Mouse (Mus musculus) MEL (cell line): ENCODE measurements around the gene Cbl. TPM values are rescaled to one million over a fixed set of nuclear protein-coding genes. Genes with fewer than 3 reads are reported as not detected.

Experiments
- DNase-seq: peaks from one replicate; pipeline ENCODE4 v3.0.0; 2011; ENCODE audit warnings: low read depth, low spot score
- H3K27ac ChIP-seq: 2 replicates; pipeline ENCODE4 v1.5.1; 2012; ENCODE audit warnings: low read depth, mild to moderate bottlenecking, control low read depth, low read length, moderate library complexity; ENCODE audit not compliant: control insufficient read depth
- H3K27me3 ChIP-seq, 2 experiments: fragments of 150-350 bp in 1 of 2; sonication (generic) in 1 of 2; 2 replicates each; pipeline ENCODE4 v1.6.1; 2012; ENCODE audit warnings: low read length in 2 of 2, mild to moderate bottlenecking in 2 of 2, improper control_type of control experiment in 1 of 2, moderate library complexity in 1 of 2; ENCODE audit not compliant: insufficient read depth in 2 of 2, control insufficient read depth in 1 of 2
- H3K36me3 ChIP-seq, 2 experiments: 2 replicates each; pipeline ENCODE4 v1.6.1; 2012 to 2014; ENCODE audit warnings: low read length in 2 of 2, improper control_type of control experiment in 1 of 2, inconsistent platforms in 1 of 2, mild to moderate bottlenecking in 1 of 2; ENCODE audit not compliant: insufficient read depth in 2 of 2, control insufficient read depth in 1 of 2
- H3K4me1 ChIP-seq, 2 experiments: fragments of 150-350 bp in 1 of 2; sonication (generic) in 1 of 2; 2 replicates each; pipeline ENCODE4 v1.6.1; 2012; ENCODE audit warnings: low read length in 2 of 2, improper control_type of control experiment in 1 of 2, mild to moderate bottlenecking in 1 of 2; ENCODE audit not compliant: insufficient read depth in 2 of 2, control insufficient read depth in 1 of 2
- H3K4me3 ChIP-seq, 2 experiments: fragments of 150-350 bp in 1 of 2; sonication (generic) in 1 of 2; 2 replicates each; pipeline ENCODE4 v1.5.1; 2012; ENCODE audit warnings: low read depth in 2 of 2, low read length in 2 of 2, mild to moderate bottlenecking in 2 of 2, moderate library complexity in 2 of 2, control low read depth in 1 of 2, improper control_type of control experiment in 1 of 2; ENCODE audit not compliant: control insufficient read depth in 1 of 2, insufficient read depth in 1 of 2
- H3K79me2 ChIP-seq: 2 replicates; pipeline ENCODE4 v1.6.1; 2012; ENCODE audit warnings: mild to moderate bottlenecking, low read length, moderate library complexity; ENCODE audit not compliant: control insufficient read depth, poor library complexity, insufficient read depth
- H3K9ac ChIP-seq: 2 replicates; pipeline ENCODE4 v1.6.1; 2012; ENCODE audit warnings: low read depth, mild to moderate bottlenecking, control low read depth, low read length, moderate library complexity; ENCODE audit not compliant: control insufficient read depth, poor library complexity, severe bottlenecking
- H3K9me3 ChIP-seq: fragments of 150-350 bp; sonication (generic); replicated peaks from 2 replicates; pipeline ENCODE4 v1.6.1; 2012; ENCODE audit warnings: mild to moderate bottlenecking, low read length, improper control_type of control experiment, moderate library complexity; ENCODE audit not compliant: insufficient read depth
- CHD1 ChIP-seq: IDR thresholded peaks from 2 replicates; pipeline ENCODE4 v1.6.1; 2012; ENCODE audit warnings: low read depth, mild to moderate bottlenecking, inconsistent platforms, low read length, improper control_type of control experiment
- E2F4 ChIP-seq: IDR thresholded peaks from 2 replicates; pipeline ENCODE4 v1.6.1; 2011; ENCODE audit warnings: low read depth, low read length, improper control_type of control experiment, borderline replicate concordance
- ELF1 ChIP-seq: IDR thresholded peaks from 2 replicates; pipeline ENCODE4 v1.6.1; 2014; ENCODE audit warnings: low read depth, mild to moderate bottlenecking, inconsistent platforms, low read length, improper control_type of control experiment, moderate library complexity
- EP300 ChIP-seq, 2 experiments: IDR thresholded peaks; 2 replicates each; pipeline ENCODE4 v1.6.1; 2011; ENCODE audit warnings: improper control_type of control experiment in 2 of 2, low read length in 2 of 2, low read depth in 1 of 2, mild to moderate bottlenecking in 1 of 2
- ETS1 ChIP-seq: IDR thresholded peaks from 2 replicates; pipeline ENCODE4 v1.6.1; 2012; ENCODE audit warnings: low read depth, mild to moderate bottlenecking, inconsistent platforms, low read length, improper control_type of control experiment, moderate library complexity
- JUND ChIP-seq: IDR thresholded peaks from 2 replicates; pipeline ENCODE4 v1.6.1; 2011; ENCODE audit warnings: low read depth, mild to moderate bottlenecking, improper control_type of control experiment, low read length
- MAX ChIP-seq: IDR thresholded peaks from 2 replicates; pipeline ENCODE4 v1.6.1; 2011; ENCODE audit warnings: low read length, improper control_type of control experiment
- MAZ ChIP-seq: IDR thresholded peaks from 2 replicates; pipeline ENCODE4 v1.6.1; 2012; ENCODE audit warnings: low read depth, mild to moderate bottlenecking, inconsistent platforms, low read length, improper control_type of control experiment
- MXI1 ChIP-seq: IDR thresholded peaks from 2 replicates; pipeline ENCODE4 v1.6.1; 2011; ENCODE audit warnings: mild to moderate bottlenecking, low read depth, low read length, improper control_type of control experiment
- MYB ChIP-seq: IDR thresholded peaks from 2 replicates; pipeline ENCODE4 v1.6.1; 2011; ENCODE audit warnings: mild to moderate bottlenecking, low read depth, low read length, improper control_type of control experiment
- MYC ChIP-seq: IDR thresholded peaks from 2 replicates; pipeline ENCODE4 v1.6.1; 2011; ENCODE audit warnings: low read depth, mild to moderate bottlenecking, low read length, improper control_type of control experiment, moderate library complexity
- NELFE ChIP-seq: IDR thresholded peaks from 2 replicates; pipeline ENCODE4 v1.6.1; 2011; ENCODE audit warnings: low read depth, low read length, improper control_type of control experiment
- NRF1 ChIP-seq: IDR thresholded peaks from 2 replicates; pipeline ENCODE4 v1.6.1; 2014; ENCODE audit warnings: low read depth, mild to moderate bottlenecking, inconsistent platforms, low read length, improper control_type of control experiment, moderate library complexity; ENCODE audit not compliant: poor library complexity, insufficient read depth, severe bottlenecking
- POLR2A ChIP-seq, 2 experiments: IDR thresholded peaks; 2 replicates each; pipeline ENCODE4 v1.6.1; 2011 to 2012; ENCODE audit warnings: low read length in 2 of 2, mild to moderate bottlenecking in 2 of 2, control low read depth in 1 of 2, improper control_type of control experiment in 1 of 2, low read depth in 1 of 2, moderate library complexity in 1 of 2; ENCODE audit not compliant: control insufficient read depth in 1 of 2, insufficient read depth in 1 of 2, poor library complexity in 1 of 2
- POLR2AphosphoS2 ChIP-seq: IDR thresholded peaks from 2 replicates; pipeline ENCODE4 v1.6.1; 2011; ENCODE audit warnings: low read length, improper control_type of control experiment
- RAD21 ChIP-seq: IDR thresholded peaks from 2 replicates; pipeline ENCODE4 v1.6.1; 2011; ENCODE audit warnings: mild to moderate bottlenecking, low read depth, low read length, improper control_type of control experiment
- RCOR1 ChIP-seq: IDR thresholded peaks from 2 replicates; pipeline ENCODE4 v1.6.1; 2012; ENCODE audit warnings: low read depth, mild to moderate bottlenecking, inconsistent platforms, low read length, improper control_type of control experiment
- SIN3A ChIP-seq: IDR thresholded peaks from 2 replicates; pipeline ENCODE4 v1.6.1; 2012; ENCODE audit warnings: low read length, improper control_type of control experiment, inconsistent platforms
- SMC3 ChIP-seq: IDR thresholded peaks from 2 replicates; pipeline ENCODE4 v1.6.1; 2011; ENCODE audit warnings: low read depth, low read length, improper control_type of control experiment
- TAL1 ChIP-seq: IDR thresholded peaks from 2 replicates; pipeline ENCODE4 v1.6.1; 2012; ENCODE audit warnings: mild to moderate bottlenecking, inconsistent platforms, low read length, moderate library complexity, mixed read lengths
- TBP ChIP-seq: IDR thresholded peaks from 2 replicates; pipeline ENCODE4 v1.8.0; 2011; ENCODE audit warnings: low read depth, low read length, improper control_type of control experiment
- TCF12 ChIP-seq: IDR thresholded peaks from 2 replicates; pipeline ENCODE4 v1.6.1; 2014; ENCODE audit warnings: low read depth, mild to moderate bottlenecking, inconsistent platforms, low read length, improper control_type of control experiment, moderate library complexity
- UBTF ChIP-seq: IDR thresholded peaks from 2 replicates; pipeline ENCODE4 v1.6.1; 2012; ENCODE audit warnings: low read depth, mild to moderate bottlenecking, inconsistent platforms, low read length, improper control_type of control experiment, moderate library complexity, borderline replicate concordance; ENCODE audit not compliant: insufficient read depth
- USF1 ChIP-seq: IDR thresholded peaks from 2 replicates; pipeline ENCODE4 v1.6.1; 2014; ENCODE audit warnings: low read depth, mild to moderate bottlenecking, inconsistent platforms, low read length, improper control_type of control experiment, moderate library complexity
- USF2 ChIP-seq, 2 experiments: IDR thresholded peaks; 2 replicates each; pipeline ENCODE4 v1.6.1; 2011 to 2012; ENCODE audit warnings: improper control_type of control experiment in 2 of 2, low read length in 2 of 2, borderline replicate concordance in 1 of 2, inconsistent platforms in 1 of 2, low read depth in 1 of 2, mild to moderate bottlenecking in 1 of 2; ENCODE audit not compliant: insufficient read depth in 1 of 2
- ZC3H11A ChIP-seq: IDR thresholded peaks from 2 replicates; pipeline ENCODE4 v1.6.1; 2012; ENCODE audit warnings: low read depth, mild to moderate bottlenecking, inconsistent platforms, low read length, improper control_type of control experiment
- ZKSCAN1 ChIP-seq: IDR thresholded peaks from 2 replicates; pipeline ENCODE4 v1.6.1; 2012; ENCODE audit warnings: low read depth, mild to moderate bottlenecking, inconsistent platforms, low read length, improper control_type of control experiment, moderate library complexity
- ZMIZ1 ChIP-seq: IDR thresholded peaks from 2 replicates; pipeline ENCODE4 v1.6.1; 2012; ENCODE audit warnings: low read depth, mild to moderate bottlenecking, inconsistent platforms, low read length, improper control_type of control experiment, moderate library complexity
- ZNF384 ChIP-seq: IDR thresholded peaks from 2 replicates; pipeline ENCODE4 v1.6.1; 2012; ENCODE audit warnings: low read depth, mild to moderate bottlenecking, inconsistent platforms, low read length, improper control_type of control experiment
- polyA plus RNA-seq, 2 experiments: library from polyadenylated mRNA; stranded (reverse) in 1 of 2; unstranded in 1 of 2; fragments of >175 nt in 1 of 2; fragments of >200 nt in 1 of 2; gene quantifications; 2 replicates each; pipeline versions ENCODE4 v1.2.1 to v1.2.4; 2012; ENCODE audit warnings: low replicate concordance in 2 of 2, low read depth in 1 of 2; ENCODE audit not compliant: insufficient read length in 2 of 2, insufficient read depth in 1 of 2, missing spikeins in 1 of 2
- total RNA-seq: library from RNA; depleted of rRNA; stranded (reverse); fragments of 300-350 nt; gene quantifications from 2 replicates; pipeline ENCODE4 v1.2.3, GENCODE M21; 2012

The Cbl gene
- total and polyA plus RNA-seq, 3 experiments: 9.1 to 41.1 (median 36.8) TPM

GRCm38 (mm10) chr9:44234479-44235427 lies 904 bp upstream of the Cbl start:
- Histone ChIP-seq H3K79me2 (peaks cover 27% of the 10 kb centered on the region), H3K4me1 (peaks cover 0 to 6% of the 10 kb centered on the region in 2 experiments; a peak in 3 of 4 replicates), H3K4me3 (peak overlapping the region; percentile 60 to 73)

GRCm38 (mm10) chr9:44233021-44233801 lies 638 bp downstream of the Cbl start:
- Histone ChIP-seq H3K4me3 (peak overlapping the region; percentile 84 to 86), H3K9me3 (no peaks in the 10 kb centered on the region), H3K4me1 (peaks cover 0 to 6% of the 10 kb centered on the region in 2 experiments; a peak in 3 of 4 replicates), H3K27me3 (no peaks in the 10 kb centered on the region), H3K79me2 (peaks cover 38% of the 10 kb centered on the region), H3K9ac (peak overlapping the region; percentile 96), H3K36me3 (peaks cover 0 to 18% of the 10 kb centered on the region in 2 experiments; a peak in 3 of 4 replicates), H3K27ac (peak overlapping the region; percentile 92)
- DNase-seq: peak; percentile 95
- TF ChIP-seq TAL1 (peak; percentile 61), TBP (0 out of 2 replicates have a peak, but pooled peaks have one; percentile 30), JUND (0 out of 2 replicates have a peak, but pooled peaks have one; percentile 52), SMC3 (no peak; the same call in 1 of the 2 replicates), USF2 (IDR thresholded peaks at IDR 0.05; ENCODE audit: borderline replicate concordance in 1 of 2, insufficient read depth in 1 of 2, low read depth in 1 of 2, low read length in 2 of 2) (no peak), RCOR1 (peak; percentile 99), UBTF (no peak), EP300 (IDR thresholded peaks at IDR 0.05; ENCODE audit: low read depth in 1 of 2, low read length in 2 of 2) (peak; percentile 81 to 84), SIN3A (peak; percentile 92), RAD21 (no peak), E2F4 (0 out of 2 replicates have a peak, but pooled peaks have one; percentile 44), USF1 (0 out of 2 replicates have a peak, but pooled peaks have one; percentile 13), MYB (peak; percentile 84), ZC3H11A (peak; percentile 2; the same call in 1 of the 2 replicates), ZNF384 (peak; percentile 65), ELF1 (peak; percentile 52)

More at GRCm38 (mm10) chr9:44234479-44235427, 904 bp upstream of the Cbl start:
- TF ChIP-seq SIN3A (no peak; the same call in 1 of the 2 replicates), POLR2AphosphoS2 (peak; percentile 7; the same call in 1 of the 2 replicates), CHD1 (no peak; the same call in 1 of the 2 replicates), ZC3H11A (no peak), MAX (peak; percentile 56; the same call in 1 of the 2 replicates), USF1 (peak; percentile 30; the same call in 1 of the 2 replicates), ETS1 (0 out of 2 replicates have a peak, but pooled peaks have one; percentile 8), EP300 (IDR thresholded peaks at IDR 0.05; ENCODE audit: low read depth in 1 of 2, low read length in 2 of 2) (peak in 1 of 2 experiments; percentile 49; a peak in 1 of 4 replicates), TBP (peak; percentile 53), ELF1 (0 out of 2 replicates have a peak, but pooled peaks have one; percentile 11), MXI1 (peak; percentile 70), ZKSCAN1 (no peak), ZMIZ1 (0 out of 2 replicates have a peak, but pooled peaks have one; percentile 36), POLR2A (IDR thresholded peaks at IDR 0.05; ENCODE audit: control insufficient read depth in 1 of 2, insufficient read depth in 1 of 2, low read depth in 1 of 2, low read length in 2 of 2, poor library complexity in 1 of 2) (peak in 1 of 2 experiments; percentile 29; a peak in 1 of 4 replicates), SMC3 (0 out of 2 replicates have a peak, but pooled peaks have one; percentile 16), JUND (no peak), MAZ (peak; percentile 41; the same call in 1 of the 2 replicates), RCOR1 (peak; percentile 63), NELFE (0 out of 2 replicates have a peak, but pooled peaks have one; percentile 24), ZNF384 (peak; percentile 76), NRF1 (peak; percentile 31; the same call in 1 of the 2 replicates), MYC (peak; percentile 57), TCF12 (0 out of 2 replicates have a peak, but pooled peaks have one; percentile 26)
- TF ChIP-seq, all 39 proteins: peak for 18
- Histone ChIP-seq H3K9ac (peak overlapping the region; percentile 85), H3K27me3 (no peaks in the 10 kb centered on the region), H3K9me3 (no peaks in the 10 kb centered on the region), H3K27ac (peak overlapping the region; percentile 98), H3K36me3 (peaks cover 0 to 15% of the 10 kb centered on the region in 2 experiments; a peak in 2 of 4 replicates)
- peak; percentile 95 for DNase-seq
